Mouse (Mus musculus) limb, embryonic 10.5 days (tissue): ENCODE measurements at regions not wholly inside any gene's neighbourhood (a gene's known extent, or its start where the extent isn't known, plus 50 kb on each side); places are given as distances from the start of the nearest gene placed in this dataset.

Experiments
- DNase-seq: peaks from one replicate; pipeline ENCODE4 v3.0.0-alpha.2; 2017; ENCODE audit warnings: low spot score
- H3K27ac ChIP-seq: fragments of 300-500 bp; sonication (generic); 2 replicates; pipeline ENCODE4 v1.5.1; 2016; ENCODE audit warnings: mild to moderate bottlenecking
- H3K27me3 ChIP-seq: fragments of 300-500 bp; sonication (generic); 2 replicates; pipeline ENCODE4 v1.6.1; 2016; ENCODE audit warnings: low read depth, mild to moderate bottlenecking; ENCODE audit not compliant: poor library complexity, severe bottlenecking
- H3K36me3 ChIP-seq: fragments of 300-500 bp; sonication (generic); 2 replicates; pipeline ENCODE4 v1.6.1; 2016; ENCODE audit warnings: mild to moderate bottlenecking, moderate library complexity
- H3K4me1 ChIP-seq: fragments of 300-500 bp; sonication (generic); 2 replicates; pipeline ENCODE4 v1.6.1; 2016
- H3K4me3 ChIP-seq: fragments of 300-500 bp; sonication (generic); 2 replicates; pipeline ENCODE4 v1.5.1; 2016; ENCODE audit warnings: mild to moderate bottlenecking, moderate library complexity
- H3K9me3 ChIP-seq: fragments of 300-500 bp; sonication (generic); replicated peaks from 2 replicates; pipeline ENCODE4 v1.6.1; 2016; ENCODE audit warnings: mild to moderate bottlenecking
- WGBS: fragments of 180-500 bp; shearing (Covaris S2); methylation state at CpG from one replicate; pipeline ENCODE4 v1.1.7; 2016; 5-methylcytosine and 5-hydroxymethylcytosine counted together

- 56% methylated on average over 7 of the region's 7 CpGs for WGBS
- H3K27ac ChIP-seq: peak overlapping the region; percentile 62; the same call in 1 of the 2 replicates
- DNase-seq: peak; percentile 38
- no peaks in the 10 kb centered on the region for H3K9me3 ChIP-seq
- no peaks in the 10 kb centered on the region for H3K27me3 ChIP-seq
- H3K36me3 ChIP-seq: no peaks in the 10 kb centered on the region
- peaks cover 31% of the 10 kb centered on the region for H3K4me1 ChIP-seq
- H3K4me3 ChIP-seq: no peak overlapping the region
These were observed 205.8 kb downstream of the Btg1 start for GRCm38 (mm10) chr10:96822344-96823335.

- WGBS: 32% methylated on average over 7 of the region's 7 CpGs
- no peak for DNase-seq
- Histone ChIP-seq H3K9me3 (no peaks in the 10 kb centered on the region), H3K4me3 (no peak overlapping the region), H3K36me3 (no peaks in the 10 kb centered on the region), H3K4me1 (peaks cover 31% of the 10 kb centered on the region), H3K27me3 (no peaks in the 10 kb centered on the region), H3K27ac (peak overlapping the region; percentile 46; the same call in 1 of the 2 replicates)
These were observed 209.5 kb downstream of the Btg1 start for GRCm38 (mm10) chr10:96826234-96826788.

GRCm38 (mm10) chr10:96827971-96828370, 211.2 kb downstream of the Btg1 start:
- H3K4me1 ChIP-seq: peaks cover 18% of the 10 kb centered on the region
- H3K9me3 ChIP-seq: no peaks in the 10 kb centered on the region
- no peak for DNase-seq
- H3K36me3 ChIP-seq: no peaks in the 10 kb centered on the region
- 95% methylated on average over 5 of the region's 5 CpGs for WGBS
- H3K27me3 ChIP-seq: no peaks in the 10 kb centered on the region
- no peak overlapping the region for H3K27ac ChIP-seq
- no peak overlapping the region for H3K4me3 ChIP-seq

- H3K36me3 ChIP-seq: no peaks in the 10 kb centered on the region
- WGBS: 92% methylated on average over 7 of the region's 7 CpGs
- H3K9me3 ChIP-seq: no peaks in the 10 kb centered on the region
- H3K4me3 ChIP-seq: no peak overlapping the region
- no peak for DNase-seq
- H3K27ac ChIP-seq: no peak overlapping the region
- H3K4me1 ChIP-seq: peaks cover 11% of the 10 kb centered on the region
- H3K27me3 ChIP-seq: no peaks in the 10 kb centered on the region
These were observed 211.9 kb downstream of the Btg1 start for GRCm38 (mm10) chr10:96828581-96829246.

GRCm38 (mm10) chr10:96831071-96831470, 214.3 kb downstream of the Btg1 start:
- no peaks in the 10 kb centered on the region for H3K9me3 ChIP-seq
- no peak overlapping the region for H3K27ac ChIP-seq
- 92% methylated on average over 12 of the region's 12 CpGs for WGBS
- H3K27me3 ChIP-seq: no peaks in the 10 kb centered on the region
- no peaks in the 10 kb centered on the region for H3K36me3 ChIP-seq
- no peak for DNase-seq
- H3K4me3 ChIP-seq: no peak overlapping the region
- H3K4me1 ChIP-seq: peaks cover 4% of the 10 kb centered on the region; the same call in 1 of the 2 replicates

GRCm38 (mm10) chr10:96837230-96837629, 220.4 kb downstream of the Btg1 start:
- no peaks in the 10 kb centered on the region for H3K9me3 ChIP-seq
- DNase-seq: no peak
- H3K27me3 ChIP-seq: no peaks in the 10 kb centered on the region
- H3K27ac ChIP-seq: no peak overlapping the region
- 91% methylated on average over 7 of the region's 7 CpGs for WGBS
- no peak overlapping the region for H3K4me3 ChIP-seq
- H3K4me1 ChIP-seq: no peaks in the 10 kb centered on the region
- no peaks in the 10 kb centered on the region for H3K36me3 ChIP-seq

GRCm38 (mm10) chr10:96841128-96841527, 224.3 kb downstream of the Btg1 start:
- H3K27ac ChIP-seq: no peak overlapping the region
- no peaks in the 10 kb centered on the region for H3K27me3 ChIP-seq
- H3K4me3 ChIP-seq: no peak overlapping the region
- H3K4me1 ChIP-seq: no peaks in the 10 kb centered on the region
- H3K9me3 ChIP-seq: no peaks in the 10 kb centered on the region
- DNase-seq: no peak
- 91% methylated on average over 2 of the region's 2 CpGs for WGBS
- no peaks in the 10 kb centered on the region for H3K36me3 ChIP-seq

- no peaks in the 10 kb centered on the region for H3K27me3 ChIP-seq
- DNase-seq: no peak
- no peaks in the 10 kb centered on the region for H3K36me3 ChIP-seq
- 93% methylated on average over 2 of the region's 2 CpGs for WGBS
- H3K9me3 ChIP-seq: no peaks in the 10 kb centered on the region
- H3K4me3 ChIP-seq: no peak overlapping the region
- H3K4me1 ChIP-seq: no peaks in the 10 kb centered on the region
- H3K27ac ChIP-seq: no peak overlapping the region
These were observed 225.2 kb downstream of the Btg1 start for GRCm38 (mm10) chr10:96841956-96842355.

GRCm38 (mm10) chr10:96845906-96846305, 229.1 kb downstream of the Btg1 start:
- WGBS: 87% methylated on average over 4 of the region's 4 CpGs
- Histone ChIP-seq H3K27ac (no peak overlapping the region), H3K4me3 (no peak overlapping the region), H3K9me3 (no peaks in the 10 kb centered on the region), H3K36me3 (no peaks in the 10 kb centered on the region), H3K27me3 (no peaks in the 10 kb centered on the region), H3K4me1 (no peaks in the 10 kb centered on the region)
- DNase-seq: no peak

- Histone ChIP-seq H3K27me3 (no peaks in the 10 kb centered on the region), H3K9me3 (no peaks in the 10 kb centered on the region), H3K4me3 (no peak overlapping the region), H3K27ac (no peak overlapping the region), H3K36me3 (no peaks in the 10 kb centered on the region), H3K4me1 (no peaks in the 10 kb centered on the region)
- no peak for DNase-seq
- WGBS: 77% methylated on average over 6 of the region's 6 CpGs
These were observed 230.2 kb downstream of the Btg1 start for GRCm38 (mm10) chr10:96847028-96847427.

- Histone ChIP-seq H3K4me3 (no peak overlapping the region), H3K27ac (no peak overlapping the region), H3K36me3 (no peaks in the 10 kb centered on the region), H3K4me1 (no peaks in the 10 kb centered on the region), H3K27me3 (no peaks in the 10 kb centered on the region), H3K9me3 (no peaks in the 10 kb centered on the region)
- no peak for DNase-seq
- 87% methylated on average over 5 of the region's 5 CpGs for WGBS
These were observed 230.8 kb downstream of the Btg1 start for GRCm38 (mm10) chr10:96847433-96848165.

- 92% methylated on average over 2 of the region's 2 CpGs for WGBS
- H3K9me3 ChIP-seq: no peaks in the 10 kb centered on the region
- no peak overlapping the region for H3K27ac ChIP-seq
- H3K4me1 ChIP-seq: no peaks in the 10 kb centered on the region
- no peak overlapping the region for H3K4me3 ChIP-seq
- H3K36me3 ChIP-seq: no peaks in the 10 kb centered on the region
- no peak for DNase-seq
- H3K27me3 ChIP-seq: no peaks in the 10 kb centered on the region
These were observed 231.7 kb downstream of the Btg1 start for GRCm38 (mm10) chr10:96848496-96848895.
